ENCODE assay signal across 16 mouse cellular contexts in the genomic region with DNA sequence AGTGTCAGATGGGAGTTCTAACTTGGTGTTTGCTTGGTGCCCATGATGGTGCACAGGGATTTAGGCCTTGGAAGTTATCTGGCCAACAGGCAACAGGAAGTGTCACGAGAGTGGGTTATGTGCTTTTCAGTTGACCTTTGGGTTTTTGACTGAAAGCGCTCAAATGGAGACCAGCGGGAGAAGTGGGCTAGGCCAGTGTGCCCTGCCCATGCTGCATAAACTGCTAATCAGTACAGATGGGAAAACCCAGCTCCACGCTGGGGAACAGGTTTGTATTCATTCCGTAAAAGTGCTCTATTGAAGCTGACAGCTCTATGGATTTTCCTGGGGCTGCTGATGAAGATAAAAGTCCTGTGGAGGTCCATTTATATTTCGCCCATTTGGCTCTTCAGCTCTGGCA.
"Had no signal": no experiment of that assay in that cellular context is flagged by ENCODE, and none has a peak within 500 bp of the region (broad histone marks: within the 10 kb centered on the region; RNA-seq: fewer than 3 reads in every experiment).

No protein-coding gene starts in this region.

- H3K27ac ChIP-seq: lung, embryonic 15.5 days; macrophage; midbrain, embryonic 13.5 days; midbrain, embryonic 15.5 days; neural tube, embryonic 12.5 days had no signal

- H3K9me3 ChIP-seq: liver, embryonic 15.5 days; midbrain, embryonic 13.5 days; midbrain, embryonic 15.5 days; neural tube, embryonic 12.5 days had no signal

- H3K4me3 ChIP-seq: liver, embryonic 15.5 days; lung, embryonic 15.5 days; megakaryocyte, embryonic 14.5 days; midbrain, embryonic 13.5 days; midbrain, embryonic 15.5 days; neural tube, embryonic 12.5 days had no signal

- H3K27me3 ChIP-seq: liver, embryonic 15.5 days; lung, embryonic 15.5 days; midbrain, embryonic 15.5 days; neural tube, embryonic 12.5 days had no signal

- H3K9ac ChIP-seq: liver, embryonic 15.5 days; lung, embryonic 15.5 days; midbrain, embryonic 13.5 days; midbrain, embryonic 15.5 days; neural tube, embryonic 12.5 days had no signal

- H3K36me3 ChIP-seq: liver, embryonic 15.5 days; lung, embryonic 15.5 days; midbrain, embryonic 13.5 days; midbrain, embryonic 15.5 days; neural tube, embryonic 12.5 days had no signal

- H3K4me2 ChIP-seq: liver, embryonic 15.5 days; lung, embryonic 15.5 days; midbrain, embryonic 11.5 days; midbrain, embryonic 13.5 days; midbrain, embryonic 15.5 days; neural tube, embryonic 12.5 days had no signal

- H3K4me1 ChIP-seq: midbrain, embryonic 13.5 days; midbrain, embryonic 15.5 days; neural tube, embryonic 12.5 days had no signal

- DNase-seq: lung, adult 2 months; lung, postnatal 14 days; lung, postnatal 36 days; right cerebral cortex, postnatal 14 days; thymus, adult 2 months; thymus, postnatal 25 days; thymus, postnatal 4 days had no signal

- ATAC-seq: lung, postnatal 0 days; midbrain, embryonic 13.5 days; midbrain, embryonic 15.5 days had no signal
